Mouse (Mus musculus) embryo, embryonic 10 days (tissue): ENCODE data around the gene Stt3a.

Experiments used
- DNase-seq: peaks from one replicate; pipeline ENCODE4 v3.0.0-alpha.2; 2015; ENCODE audit warnings: low spot score

Stt3a gene

GRCm38 (mm10) chr9:36716624-36717023 is 50.9 kb downstream of the Stt3a start:
- no peak for DNase-seq

DNA sequence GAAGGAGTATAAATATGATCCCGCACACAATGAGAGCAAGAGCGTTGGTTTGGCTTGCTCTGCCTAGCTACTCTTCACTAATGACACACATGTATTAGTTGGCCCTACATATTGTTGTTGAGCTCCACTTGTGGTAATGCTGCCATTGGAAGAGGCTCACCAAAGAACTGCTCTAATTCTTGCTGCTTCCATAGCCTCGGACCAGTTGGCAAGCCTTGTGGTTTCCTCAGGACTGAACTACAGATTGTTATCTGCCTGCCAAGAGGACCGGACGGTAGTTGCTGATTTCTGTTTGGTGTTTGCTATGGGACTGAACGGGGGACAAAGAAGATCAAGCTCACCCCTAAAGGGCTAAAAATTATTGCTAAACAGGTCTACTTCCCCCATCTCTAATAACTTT is 60.2 kb downstream of the Stt3a start:
- no peak for DNase-seq

DNA sequence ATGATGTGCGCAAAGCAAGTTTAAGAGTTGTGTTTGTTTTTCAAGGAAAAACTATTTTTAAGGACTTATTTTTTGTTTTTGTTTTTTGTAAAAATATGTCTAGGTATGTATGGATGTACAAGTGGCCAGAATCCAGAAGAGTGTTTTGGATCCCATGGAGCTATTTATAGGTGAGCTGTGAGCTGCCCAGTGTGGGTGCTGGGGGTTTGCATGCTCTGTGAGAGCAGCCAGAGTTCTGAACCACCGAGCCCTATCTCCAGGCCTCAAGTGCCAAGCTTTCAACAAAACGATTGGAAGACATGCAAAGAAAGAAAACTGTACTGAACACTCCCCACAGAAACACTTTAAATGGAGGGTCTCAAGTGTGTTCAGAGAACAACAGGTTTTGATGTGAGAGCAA is 61.6 kb downstream of the Stt3a start:
- DNase-seq: no peak

DNA sequence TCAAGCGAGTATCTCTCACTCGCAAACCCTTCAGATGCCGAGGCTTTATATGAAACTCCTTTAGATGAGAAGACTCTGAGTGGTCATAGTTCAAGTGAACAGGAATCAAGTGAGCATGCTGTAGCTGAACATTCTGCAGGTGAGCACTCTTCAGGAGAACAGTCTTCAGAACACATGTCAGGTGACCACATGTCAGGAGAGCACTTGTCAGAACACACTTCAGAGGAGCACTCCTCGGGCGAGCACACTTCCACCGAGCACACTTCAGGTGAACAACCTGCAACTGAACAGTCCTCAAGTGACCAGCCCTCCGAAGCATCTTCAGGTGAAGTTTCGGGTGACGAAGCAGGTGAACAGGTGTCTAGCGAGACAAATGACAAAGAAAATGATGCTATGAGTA is 73.2 kb downstream of the Stt3a start:
- DNase-seq: no peak

DNA sequence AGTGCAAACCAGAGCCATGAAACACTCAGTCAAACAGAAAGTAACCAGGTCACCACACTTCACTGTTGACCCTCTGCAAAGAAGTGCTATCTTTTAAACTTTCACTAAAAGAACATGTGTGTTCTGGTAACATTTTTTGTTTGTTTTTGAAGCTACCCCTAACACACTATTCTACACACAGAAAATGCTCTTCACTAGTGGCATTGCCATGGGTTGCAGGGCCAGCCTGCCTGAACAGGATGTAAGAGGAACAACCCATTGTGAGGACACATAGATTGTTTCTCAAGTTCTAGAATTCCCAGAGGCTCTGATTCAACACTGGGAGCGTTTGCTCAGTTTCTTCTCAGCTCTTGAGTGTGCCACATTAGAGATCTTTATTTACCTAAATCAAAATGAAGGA is 74.6 kb downstream of the Stt3a start, which contains the start of gene Acrv1:
Acrv1 (plus strand) TSS at position 301 of the 400 bp plus-strand sequence.
- no peak for DNase-seq

DNA sequence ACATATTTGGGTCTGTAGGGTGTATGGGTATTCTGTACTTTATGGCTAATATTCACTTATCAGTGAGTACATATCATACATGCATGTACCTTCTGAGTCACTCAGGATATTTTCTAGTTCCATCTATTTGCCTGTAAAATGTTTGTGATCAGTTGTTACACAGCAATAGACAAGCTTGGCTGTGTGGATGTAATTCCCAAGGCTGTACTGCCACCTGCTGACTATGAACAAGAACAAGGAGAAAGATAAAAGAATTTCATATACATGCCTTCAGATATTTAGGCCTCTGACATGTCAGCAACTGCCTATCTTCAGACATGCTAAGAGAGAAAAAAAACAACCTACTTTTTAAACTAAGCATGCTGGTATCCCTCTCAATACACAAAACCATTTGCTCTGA is 80.2 kb downstream of the Stt3a start:
- peak; percentile 54 for DNase-seq

DNA sequence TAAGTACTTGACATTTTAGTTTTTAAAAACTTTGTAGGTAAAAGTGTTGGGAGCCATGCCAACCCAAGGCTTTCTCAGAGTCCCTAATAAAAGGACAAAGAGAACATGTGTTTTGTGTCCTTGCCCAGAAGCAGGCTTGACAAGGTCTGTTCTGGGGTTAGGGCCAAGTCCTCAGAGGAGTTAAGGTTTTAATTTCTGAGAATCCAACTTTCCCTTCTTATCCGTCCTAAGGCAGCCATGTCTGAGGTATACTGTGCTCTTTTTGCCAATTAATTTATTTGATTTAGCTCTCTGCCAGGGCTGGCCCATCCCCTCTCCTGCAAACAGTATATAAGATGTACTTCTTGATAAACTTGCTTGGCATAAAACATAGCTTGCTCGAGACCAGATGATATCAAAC is 86.1 kb downstream of the Stt3a start:
- no peak for DNase-seq
